Mouse (Mus musculus): ENCODE results near the gene Abcc8.

DNA sequence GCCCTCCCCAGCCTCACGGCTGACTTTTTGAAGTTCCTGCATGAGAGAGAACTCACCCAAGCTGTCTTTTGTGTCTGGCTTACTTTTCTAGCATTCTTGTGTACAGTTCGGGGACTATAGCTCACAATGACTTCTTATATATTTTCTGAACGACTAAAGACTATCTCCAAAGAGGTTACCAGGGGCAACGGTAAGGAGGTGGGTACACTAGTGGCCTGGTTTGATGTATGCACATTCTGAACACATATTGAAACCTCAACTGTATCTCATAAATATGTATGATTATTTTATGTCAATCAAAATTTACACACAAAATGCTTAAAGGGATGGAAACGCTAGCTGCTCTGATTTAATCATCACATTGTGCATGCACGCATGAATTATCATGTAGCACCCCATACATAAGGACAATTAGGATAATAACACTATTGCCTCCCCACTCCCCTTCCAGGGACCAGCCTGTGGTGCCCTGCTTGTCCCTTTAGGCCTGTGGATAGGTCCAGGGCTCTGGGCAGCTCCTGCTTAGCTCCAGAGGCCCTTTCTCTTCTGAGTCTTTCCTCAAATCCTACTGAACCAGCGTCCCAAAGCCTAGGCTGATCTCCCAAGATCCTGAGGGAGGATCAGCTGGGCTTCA lies 33.0 kb downstream of the Abcc8 start:
- TF ChIP-seq CTCF (IDR thresholded peaks at IDR 0.05; ENCODE audit: insufficient read depth, low read length) = no peak
- TF ChIP-seq POLR2A (IDR thresholded peaks at IDR 0.05; ENCODE audit: borderline replicate concordance, extremely low read depth, low read depth, low read length) = no peak
